Mouse (Mus musculus): Measurements from ENCODE around the gene Gmppa. TPM values are rescaled to one million over a fixed set of nuclear protein-coding genes. Genes with fewer than 3 reads are reported as not detected.

Gene Gmppa
- polyA plus RNA-seq, 1 experiment = 89.6 TPM

- no peak overlapping the region for H3K27ac ChIP-seq (ENCODE audit: insufficient read depth, low read depth, low read length)
- TF ChIP-seq POLR2A (IDR thresholded peaks at IDR 0.05; ENCODE audit: borderline replicate concordance, low read depth, low read length) = no peak
- no peak for TF ChIP-seq CTCF (IDR thresholded peaks at IDR 0.05; ENCODE audit: low read depth, low read length)
- H3K4me3 ChIP-seq (ENCODE audit: insufficient read depth, low read length) = no peak overlapping the region
- H3K4me1 ChIP-seq (ENCODE audit: control insufficient read depth, insufficient read depth, low read length) = no peaks in the 10 kb centered on the region
Observed at GRCm38 (mm10) chr1:75462636-75463035, 26.9 kb downstream of the Gmppa start.

GRCm38 (mm10) chr1:75463652-75464204, 28.0 kb downstream of the Gmppa start:
- Histone ChIP-seq H3K4me3 (ENCODE audit: insufficient read depth, low read length) (no peak overlapping the region), H3K4me1 (ENCODE audit: control insufficient read depth, insufficient read depth, low read length) (no peaks in the 10 kb centered on the region), H3K27ac (ENCODE audit: insufficient read depth, low read depth, low read length) (no peak overlapping the region)
- no peak for TF ChIP-seq POLR2A (IDR thresholded peaks at IDR 0.05; ENCODE audit: borderline replicate concordance, low read depth, low read length)
- no peak for TF ChIP-seq CTCF (IDR thresholded peaks at IDR 0.05; ENCODE audit: low read depth, low read length)

GRCm38 (mm10) chr1:75467215-75467927, 31.6 kb downstream of the Gmppa start:
- TF ChIP-seq POLR2A (IDR thresholded peaks at IDR 0.05; ENCODE audit: borderline replicate concordance, low read depth, low read length) (no peak), CTCF (IDR thresholded peaks at IDR 0.05; ENCODE audit: low read depth, low read length) (peak; percentile 91)
- Histone ChIP-seq H3K4me1 (ENCODE audit: control insufficient read depth, insufficient read depth, low read length) (no peaks in the 10 kb centered on the region), H3K4me3 (ENCODE audit: insufficient read depth, low read length) (no peak overlapping the region), H3K27ac (ENCODE audit: insufficient read depth, low read depth, low read length) (no peak overlapping the region)

- TF ChIP-seq CTCF (IDR thresholded peaks at IDR 0.05; ENCODE audit: low read depth, low read length) (no peak), POLR2A (IDR thresholded peaks at IDR 0.05; ENCODE audit: borderline replicate concordance, low read depth, low read length) (no peak)
- no peak overlapping the region for H3K27ac ChIP-seq (ENCODE audit: insufficient read depth, low read depth, low read length)
- H3K4me3 ChIP-seq (ENCODE audit: insufficient read depth, low read length) = no peak overlapping the region
- H3K4me1 ChIP-seq (ENCODE audit: control insufficient read depth, insufficient read depth, low read length) = no peaks in the 10 kb centered on the region
Observed at GRCm38 (mm10) chr1:75469287-75469825, 33.6 kb downstream of the Gmppa start.

- Histone ChIP-seq H3K4me1 (ENCODE audit: control insufficient read depth, insufficient read depth, low read length) (0 out of 2 replicates have a peak, but pooled peaks cover 3% of the 10 kb centered on the region), H3K4me3 (ENCODE audit: insufficient read depth, low read length) (no peak overlapping the region), H3K27ac (ENCODE audit: insufficient read depth, low read depth, low read length) (no peak overlapping the region)
- TF ChIP-seq CTCF (IDR thresholded peaks at IDR 0.05; ENCODE audit: low read depth, low read length) = no peak
- TF ChIP-seq POLR2A (IDR thresholded peaks at IDR 0.05; ENCODE audit: borderline replicate concordance, low read depth, low read length) = no peak
Observed at GRCm38 (mm10) chr1:75476441-75476840, 40.7 kb downstream of the Gmppa start.

- H3K27ac ChIP-seq (ENCODE audit: insufficient read depth, low read depth, low read length) = no peak overlapping the region
- TF ChIP-seq POLR2A (IDR thresholded peaks at IDR 0.05; ENCODE audit: borderline replicate concordance, low read depth, low read length) (no peak), CTCF (IDR thresholded peaks at IDR 0.05; ENCODE audit: low read depth, low read length) (peak; percentile 99)
- H3K4me3 ChIP-seq (ENCODE audit: insufficient read depth, low read length) = no peak overlapping the region
- 0 out of 2 replicates have a peak, but pooled peaks cover 3% of the 10 kb centered on the region for H3K4me1 ChIP-seq (ENCODE audit: control insufficient read depth, insufficient read depth, low read length)
Observed at GRCm38 (mm10) chr1:75477264-75477965, 41.7 kb downstream of the Gmppa start.

- no peak overlapping the region for H3K4me3 ChIP-seq (ENCODE audit: insufficient read depth, low read length)
- no peak overlapping the region for H3K27ac ChIP-seq (ENCODE audit: insufficient read depth, low read depth, low read length)
- TF ChIP-seq CTCF (IDR thresholded peaks at IDR 0.05; ENCODE audit: low read depth, low read length) = no peak
- TF ChIP-seq POLR2A (IDR thresholded peaks at IDR 0.05; ENCODE audit: borderline replicate concordance, low read depth, low read length) = no peak
- H3K4me1 ChIP-seq (ENCODE audit: control insufficient read depth, insufficient read depth, low read length) = 0 out of 2 replicates have a peak, but pooled peaks cover 3% of the 10 kb centered on the region
Observed at GRCm38 (mm10) chr1:75477966-75478290, 42.2 kb downstream of the Gmppa start.

GRCm38 (mm10) chr1:75478497-75478896, 42.8 kb downstream of the Gmppa start:
- no peak overlapping the region for H3K27ac ChIP-seq (ENCODE audit: insufficient read depth, low read depth, low read length)
- H3K4me3 ChIP-seq (ENCODE audit: insufficient read depth, low read length) = peak overlapping the region; percentile 56
- H3K4me1 ChIP-seq (ENCODE audit: control insufficient read depth, insufficient read depth, low read length) = 0 out of 2 replicates have a peak, but pooled peaks cover 3% of the 10 kb centered on the region
- TF ChIP-seq CTCF (IDR thresholded peaks at IDR 0.05; ENCODE audit: low read depth, low read length) (no peak), POLR2A (IDR thresholded peaks at IDR 0.05; ENCODE audit: borderline replicate concordance, low read depth, low read length) (no peak)

- H3K4me3 ChIP-seq (ENCODE audit: insufficient read depth, low read length) = peak within 1 kb of the TSS; percentile 56
- H3K4me1 ChIP-seq (ENCODE audit: control insufficient read depth, insufficient read depth, low read length) = 0 out of 2 replicates have a peak, but pooled peaks cover 3% of the 10 kb centered on the region
- no peak within 1 kb of the TSS for H3K27ac ChIP-seq (ENCODE audit: insufficient read depth, low read depth, low read length)
- no peak for TF ChIP-seq POLR2A (IDR thresholded peaks at IDR 0.05; ENCODE audit: borderline replicate concordance, low read depth, low read length)
- no peak for TF ChIP-seq CTCF (IDR thresholded peaks at IDR 0.05; ENCODE audit: low read depth, low read length)
Observed at GRCm38 (mm10) chr1:75478916-75479634, 43.3 kb downstream of the Gmppa start, which contains the start of the genes Chpf and Tmem198. Gene Chpf (minus strand): TSS chr1:75479307. Gene Tmem198 (plus strand): TSS chr1:75479532.

All from bone marrow macrophage, adult 2 months (primary cell).